Mouse (Mus musculus) R1 (cell line): ENCODE results near the gene Vav3.
A peak's percentile ranks its signal among the peaks of the same experiment; 100 is the strongest.

Experiments used
- DNase-seq: peaks from one replicate; pipeline ENCODE4 v3.0.0-alpha.2; 2018; ENCODE audit warnings: low read depth, low spot score

Gene Vav3

DNA sequence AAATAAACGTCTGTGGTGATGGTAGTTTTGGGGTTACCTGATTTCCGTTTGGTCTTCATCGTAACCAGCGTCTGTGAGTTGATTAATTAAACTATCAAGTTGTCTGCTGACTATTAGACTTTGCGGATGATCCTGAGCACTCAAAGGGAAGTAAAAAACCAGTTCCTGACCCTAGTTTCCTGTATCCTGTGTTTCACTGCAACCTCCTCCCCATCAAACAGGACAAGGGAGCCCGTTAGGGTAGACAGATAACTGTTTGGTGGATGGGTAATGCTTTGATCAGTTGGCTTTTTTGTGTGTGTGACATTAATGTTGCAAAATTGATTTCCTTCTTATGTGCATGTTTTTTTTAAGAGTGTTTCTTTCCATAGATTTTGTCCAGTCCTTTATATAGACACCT lies 12.2 kb downstream of the Vav3 start:
- no peak for DNase-seq

DNA sequence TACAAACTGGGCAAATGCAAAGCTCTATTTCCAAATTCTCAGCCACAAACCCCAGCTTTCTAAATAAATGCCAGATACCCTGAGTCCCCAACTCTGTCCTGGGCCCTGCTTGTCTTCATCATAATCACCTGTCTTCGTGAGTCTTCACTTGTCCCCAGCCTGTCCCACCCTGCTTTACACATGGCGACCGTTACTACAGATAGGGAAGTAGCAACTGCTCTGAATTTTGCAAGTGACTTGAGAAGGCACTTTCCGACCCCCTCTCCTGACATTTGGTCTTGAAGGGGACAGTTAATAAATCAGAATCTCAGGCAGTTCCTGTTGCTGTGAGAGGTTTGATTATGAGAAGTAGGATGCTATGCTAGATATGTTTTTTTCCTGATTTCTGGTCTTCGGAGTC lies 13.4 kb downstream of the Vav3 start:
- no peak for DNase-seq

DNA sequence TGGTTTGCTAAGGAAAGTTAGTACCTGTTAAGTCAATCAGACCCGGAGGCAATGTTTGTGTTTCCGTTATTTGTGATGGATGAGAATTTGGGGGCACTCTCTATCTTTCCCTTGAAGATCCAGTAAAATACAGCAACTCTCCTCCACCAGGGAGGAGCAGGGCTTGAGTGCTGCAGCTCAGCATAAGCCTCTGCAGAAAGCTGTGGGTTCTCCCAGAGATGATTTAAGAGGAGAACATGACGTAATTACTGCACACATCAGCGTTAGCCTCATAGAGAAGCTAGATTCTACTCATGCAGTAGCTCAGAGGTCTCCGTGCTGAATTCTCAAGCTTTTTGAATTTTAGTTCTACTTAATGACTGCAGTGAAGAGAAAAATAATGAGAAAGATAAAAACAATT lies 14.7 kb downstream of the Vav3 start:
- no peak for DNase-seq

DNA sequence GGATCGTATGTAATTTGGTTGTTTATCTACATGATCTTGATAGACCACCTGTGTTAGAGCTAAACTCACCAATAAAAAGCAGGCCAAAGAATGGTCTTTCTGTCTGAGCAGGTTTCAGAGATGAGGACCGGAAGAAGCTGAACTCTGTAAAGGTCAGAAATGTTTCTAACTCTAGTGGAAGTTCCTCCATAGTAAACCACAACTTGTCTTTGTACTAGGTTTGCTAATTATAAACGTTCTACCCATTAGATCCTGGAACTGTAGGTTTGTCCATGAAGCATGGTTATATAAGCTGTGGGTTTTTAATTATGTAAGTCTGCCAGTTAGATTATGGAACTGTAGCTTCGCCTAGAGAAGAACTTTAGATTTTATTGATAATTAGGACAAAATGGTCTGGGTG lies 20.3 kb downstream of the Vav3 start:
- no peak for DNase-seq

DNA sequence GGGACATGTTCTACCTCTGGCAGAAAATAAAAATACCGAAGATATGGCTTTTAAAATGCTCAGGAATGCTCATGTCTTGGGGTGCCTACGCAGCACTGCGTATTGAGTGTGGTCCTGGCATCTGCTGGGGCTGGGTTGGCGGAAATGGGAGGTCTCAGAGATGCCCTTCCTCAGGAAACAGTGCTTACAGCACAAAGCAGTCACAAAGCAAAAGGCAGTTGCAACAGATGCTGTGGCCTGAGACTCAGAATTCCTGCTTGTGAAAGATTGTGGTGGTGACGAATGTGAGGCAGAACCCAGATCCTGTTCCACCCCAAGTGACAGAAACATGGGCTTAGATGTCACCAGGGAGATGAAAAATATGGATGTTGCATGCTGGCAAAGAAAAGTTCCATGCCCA lies 21.4 kb downstream of the Vav3 start:
- no peak for DNase-seq

DNA sequence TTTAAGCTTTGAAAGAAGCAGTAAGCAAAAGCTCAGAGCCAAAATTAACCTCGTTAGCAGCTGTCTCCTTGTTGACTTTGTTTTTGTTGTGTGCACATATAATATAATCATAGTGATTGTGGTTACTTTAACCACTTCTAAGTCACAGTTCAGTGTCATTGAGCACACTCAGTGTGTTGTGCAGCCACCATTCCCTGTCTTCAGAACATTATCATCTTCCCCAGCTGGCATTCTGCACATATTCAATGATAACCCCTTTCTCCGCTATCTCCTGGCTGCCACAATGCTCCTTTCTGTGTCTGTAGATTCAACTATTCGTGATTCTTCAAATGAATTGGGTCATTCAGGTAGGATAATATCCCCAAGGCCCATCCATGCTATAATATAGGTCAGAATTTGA lies 21.9 kb downstream of the Vav3 start:
- DNase-seq, result no peak

DNA sequence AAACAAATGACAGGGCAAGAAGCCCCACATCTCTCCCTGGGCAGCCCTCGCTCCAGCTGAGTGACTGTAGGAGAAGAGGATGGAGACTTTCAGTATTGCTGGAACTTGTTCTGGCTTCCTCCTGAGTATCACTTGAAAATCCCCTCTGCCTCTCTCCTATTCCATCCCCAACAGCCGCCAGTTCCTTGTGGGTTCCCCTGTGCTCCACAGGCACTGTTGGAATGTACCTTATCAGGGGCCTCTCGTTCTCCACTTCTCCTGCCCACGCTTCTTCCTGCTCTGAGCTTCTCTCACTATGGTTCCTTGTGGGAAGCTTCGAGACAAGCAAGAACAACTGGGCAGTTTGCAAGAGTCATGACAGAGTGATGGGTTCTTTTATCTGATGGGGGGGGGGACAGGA lies 23.1 kb downstream of the Vav3 start:
- DNase-seq, result no peak

DNA sequence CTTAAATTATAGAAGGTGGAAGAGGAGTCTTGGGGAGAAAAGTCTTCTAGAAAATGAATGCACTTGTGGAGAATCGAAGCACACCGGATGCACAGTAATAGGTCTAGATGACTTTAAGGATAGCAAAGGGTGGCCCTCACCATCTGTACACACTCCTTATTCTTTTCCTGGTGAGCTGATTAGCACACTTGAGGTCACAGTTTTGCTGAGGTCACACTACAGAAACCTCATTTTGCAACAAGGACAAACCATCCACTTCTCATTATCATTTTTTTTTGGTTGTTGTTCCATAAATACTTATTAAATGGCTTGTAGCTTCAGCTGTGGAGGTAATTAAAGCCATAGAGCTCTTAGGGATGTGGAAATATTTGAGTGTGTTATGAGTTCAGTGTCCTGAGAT lies 25.4 kb downstream of the Vav3 start:
- no peak for DNase-seq

DNA sequence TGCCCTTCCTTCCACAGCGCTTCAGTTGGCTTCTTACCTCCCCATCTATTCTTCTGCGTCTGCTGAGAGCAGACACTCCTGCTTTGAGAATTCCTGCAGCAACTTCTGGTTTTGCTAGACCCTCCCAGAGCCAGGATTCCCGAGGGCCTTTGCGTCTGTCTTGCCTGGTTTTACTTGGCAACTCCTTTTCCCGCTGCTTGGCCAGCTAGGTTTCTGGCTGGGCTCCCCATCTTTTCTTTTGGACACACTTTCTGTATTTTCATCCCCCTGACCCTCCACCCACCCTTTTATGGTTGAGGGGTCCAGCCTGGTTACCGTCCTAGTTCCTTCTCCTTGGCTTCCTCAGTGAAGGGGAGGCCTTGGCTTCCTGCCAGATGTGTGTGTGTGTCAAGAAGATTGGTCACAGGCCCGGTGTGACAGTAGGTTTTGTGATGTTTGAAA lies 26.0 kb downstream of the Vav3 start:
- DNase-seq, result no peak

DNA sequence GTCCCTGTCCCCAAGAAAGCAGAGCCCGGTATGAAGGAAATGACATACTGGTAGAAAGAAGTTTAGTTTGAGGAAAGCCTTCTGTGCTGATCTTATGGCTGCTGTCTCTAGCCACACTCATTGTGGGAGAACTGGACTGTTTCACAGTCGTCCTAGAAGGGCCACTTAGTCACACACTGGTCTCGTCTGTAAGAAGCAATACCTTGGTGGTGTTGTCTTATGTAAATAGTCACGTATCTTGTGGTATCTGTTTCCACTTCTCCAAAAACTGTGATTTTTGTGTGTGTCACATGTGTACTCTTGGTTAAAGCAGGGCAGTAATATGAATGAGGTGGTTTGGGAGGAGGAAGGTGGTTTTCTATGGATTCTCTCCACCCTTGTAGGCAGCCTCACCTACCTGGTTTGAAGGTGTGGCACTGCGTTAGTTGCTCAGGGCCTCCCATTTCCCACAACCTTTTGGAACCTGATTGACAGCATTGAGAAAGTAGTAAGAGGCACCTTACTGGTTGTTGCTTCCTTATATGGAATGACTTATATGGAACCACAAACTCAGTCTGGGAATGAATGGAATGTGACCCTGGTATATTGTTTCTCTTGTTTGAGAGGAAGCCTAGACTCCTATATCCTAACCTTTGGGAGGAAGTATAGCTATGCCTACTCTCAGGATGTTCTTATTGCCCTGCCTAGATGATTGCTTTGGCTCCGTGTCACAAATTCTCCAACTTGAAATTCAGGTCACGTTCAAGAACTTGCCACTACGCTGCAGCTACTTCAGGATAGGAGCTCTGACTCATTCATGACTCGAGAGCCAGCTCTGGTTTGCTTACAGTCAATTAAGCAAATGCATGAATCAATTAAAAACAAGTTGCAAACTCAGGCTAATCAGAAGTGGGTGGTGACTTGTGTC lies 28.2 kb downstream of the Vav3 start:
- DNase-seq, result no peak

DNA sequence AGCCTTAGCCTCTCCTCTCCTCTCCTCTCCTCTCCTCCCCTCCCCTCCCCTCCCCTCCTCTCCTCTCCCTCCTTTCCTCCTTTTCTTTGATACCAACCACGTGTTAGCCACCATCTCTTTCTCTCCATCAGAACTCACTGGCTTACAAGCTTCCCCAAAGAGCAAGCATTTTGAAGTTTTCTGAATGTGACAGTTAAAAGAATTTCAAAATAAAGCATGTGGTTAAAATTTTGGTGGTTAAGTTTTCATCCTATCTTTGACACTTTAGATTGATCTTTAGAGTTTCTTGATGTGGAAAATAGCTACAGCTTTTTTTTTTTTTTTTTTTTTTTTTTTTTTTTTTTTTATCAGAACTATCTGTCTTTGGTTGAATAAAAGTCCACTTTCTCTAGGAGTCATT lies 31.1 kb downstream of the Vav3 start:
- DNase-seq, result no peak

DNA sequence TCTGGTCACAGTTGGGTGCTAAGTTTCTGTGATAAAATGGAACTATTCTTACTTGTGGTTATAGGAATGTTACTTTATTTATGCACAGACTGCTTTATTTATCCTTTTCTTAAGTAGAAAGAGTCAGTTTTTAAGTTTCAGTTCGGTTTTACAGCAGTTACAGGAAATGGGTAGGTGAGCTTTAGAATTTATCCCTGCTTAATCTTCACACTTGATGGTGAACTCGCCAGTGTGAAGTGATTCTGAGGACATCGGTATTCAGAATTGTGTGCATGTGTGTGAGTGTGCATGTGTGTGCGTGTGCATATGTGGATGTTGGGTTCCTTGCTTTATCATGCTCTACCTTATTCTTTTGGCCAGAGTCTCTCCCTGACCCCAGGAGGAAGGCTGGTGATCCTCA lies 32.2 kb downstream of the Vav3 start:
- no peak for DNase-seq

DNA sequence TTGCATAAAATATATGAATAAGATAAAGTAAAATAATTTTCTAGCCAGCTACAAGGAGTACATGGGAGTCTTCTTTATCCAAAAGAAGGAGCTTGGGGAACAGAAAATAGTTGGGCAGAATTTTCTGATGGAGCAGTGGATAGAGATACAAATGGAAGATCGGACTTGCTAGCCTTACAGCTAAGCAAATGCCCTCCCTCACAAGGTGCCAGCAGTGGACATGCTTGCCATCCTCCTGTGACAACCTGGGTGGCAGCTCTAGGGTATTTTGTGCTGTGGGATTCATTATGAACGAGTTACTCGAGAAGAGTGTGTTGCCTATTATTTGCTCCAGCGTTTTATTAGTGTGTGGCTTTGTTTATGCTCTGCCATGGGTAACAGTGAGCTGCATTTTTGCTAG lies 37.8 kb downstream of the Vav3 start:
- DNase-seq, result no peak

DNA sequence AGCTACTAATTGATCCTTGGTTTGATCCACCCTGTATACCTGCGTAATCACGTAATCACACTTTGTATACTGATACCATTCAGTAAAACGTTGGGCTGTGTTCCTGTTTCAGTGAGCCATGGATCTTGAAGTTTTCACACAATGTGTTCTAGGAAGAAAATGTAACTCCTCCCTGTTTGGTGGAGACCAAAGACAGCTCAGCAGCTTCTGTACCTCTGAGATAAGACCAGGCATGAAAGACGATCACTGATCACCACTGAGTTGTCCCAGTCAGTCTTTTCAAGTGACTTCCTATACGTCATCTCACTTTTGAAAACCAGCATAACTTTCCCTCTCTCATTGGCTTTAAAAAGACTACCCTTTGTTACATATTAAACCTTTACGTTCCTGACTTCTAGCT lies 38.2 kb downstream of the Vav3 start:
- no peak for DNase-seq

DNA sequence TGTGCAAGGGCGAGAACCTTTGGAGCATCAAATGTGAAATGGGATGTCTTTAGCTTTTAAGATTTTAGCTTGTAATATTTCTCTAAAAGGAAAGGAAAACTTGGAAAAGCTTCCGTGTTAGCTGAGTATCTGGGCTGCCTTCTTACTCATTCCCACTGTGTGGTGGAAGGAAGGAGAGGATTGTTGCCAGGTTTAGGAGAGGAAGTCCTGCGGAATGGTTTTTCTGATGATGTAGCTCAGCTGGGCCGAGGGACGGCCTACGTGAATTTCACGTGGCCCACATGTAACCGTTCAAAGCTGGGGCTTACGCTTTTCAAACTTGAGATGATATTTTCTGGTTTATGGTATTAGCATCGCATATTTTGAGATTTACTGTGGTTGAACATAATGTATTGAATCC lies 48.3 kb downstream of the Vav3 start:
- DNase-seq, result no peak

DNA sequence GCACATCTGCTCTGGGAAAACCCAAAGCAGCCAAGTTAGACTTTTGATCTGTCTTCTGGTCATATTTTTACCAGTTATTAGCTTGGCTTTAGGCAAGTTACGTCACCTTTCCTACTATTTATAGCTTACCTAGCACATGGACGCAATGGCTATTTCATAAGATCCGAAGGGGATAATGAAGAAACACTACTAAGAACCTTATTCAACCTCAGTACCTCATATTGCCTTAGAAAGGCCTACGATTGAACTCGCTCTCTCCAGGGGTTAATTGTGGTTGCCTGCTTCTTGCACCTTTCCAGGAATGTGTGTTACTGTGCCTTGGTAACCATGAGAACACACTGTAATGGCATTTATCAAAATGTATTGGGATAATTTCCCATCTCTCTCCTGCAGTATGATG lies 61.1 kb downstream of the Vav3 start:
- no peak for DNase-seq

DNA sequence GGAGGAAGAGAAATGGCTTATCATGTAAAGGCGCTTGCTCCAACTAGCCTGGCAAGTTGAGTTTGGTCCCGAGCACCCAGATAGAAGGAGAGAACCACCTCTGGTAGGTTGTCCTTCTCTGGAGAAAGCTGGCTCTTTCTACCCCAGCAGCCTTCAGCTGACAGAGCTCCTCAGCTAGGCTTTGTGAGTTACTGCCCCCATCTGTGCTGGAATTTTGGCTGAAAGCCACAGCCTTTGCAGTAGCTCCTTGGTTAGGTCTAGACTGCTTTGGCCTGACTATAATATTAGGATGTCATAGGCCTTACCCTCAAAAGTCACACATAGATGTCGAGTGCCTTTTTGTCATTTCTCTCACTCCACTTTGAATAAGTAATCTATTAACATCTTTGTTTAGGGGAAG lies 70.8 kb downstream of the Vav3 start:
- no peak for DNase-seq

DNA sequence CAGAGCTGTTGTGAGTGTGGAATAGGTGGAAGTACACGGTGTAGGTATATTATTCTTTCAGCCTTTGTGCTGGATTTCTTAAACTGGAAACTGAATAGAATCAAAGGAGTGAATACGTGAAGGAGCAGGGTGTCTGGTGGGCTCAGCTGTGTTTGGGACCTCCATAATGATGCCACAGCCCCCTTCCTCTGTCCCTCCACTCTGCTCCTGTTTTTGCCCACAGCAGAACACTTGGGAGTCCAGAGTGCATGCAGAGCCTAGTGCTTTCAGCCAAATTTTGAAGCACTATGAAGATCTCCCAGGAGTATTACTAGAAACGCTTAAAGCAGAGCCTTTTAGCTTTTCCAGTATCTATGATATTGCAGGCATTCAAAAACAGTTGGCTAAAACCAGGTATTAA lies 80.0 kb downstream of the Vav3 start:
- no peak for DNase-seq

DNA sequence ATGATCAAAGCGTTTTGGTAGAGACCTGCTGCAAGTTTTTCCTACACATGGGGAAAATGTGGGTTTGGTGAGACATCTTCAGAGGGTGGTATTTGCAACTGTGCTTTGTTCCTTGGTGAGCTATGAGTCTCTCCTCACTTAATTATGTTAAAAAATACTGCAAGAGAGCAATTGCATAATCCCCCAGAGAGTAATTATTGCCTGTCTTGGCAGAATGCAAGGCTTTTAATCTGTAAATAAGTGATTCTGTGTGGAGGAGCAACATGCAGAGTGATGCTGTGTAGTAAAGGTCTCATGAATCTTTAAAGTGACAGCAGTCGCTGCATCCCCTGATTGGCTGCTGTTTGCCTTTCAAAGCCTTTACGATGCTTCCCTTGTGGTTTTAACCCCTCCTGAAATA lies 80.6 kb downstream of the Vav3 start:
- no peak for DNase-seq

DNA sequence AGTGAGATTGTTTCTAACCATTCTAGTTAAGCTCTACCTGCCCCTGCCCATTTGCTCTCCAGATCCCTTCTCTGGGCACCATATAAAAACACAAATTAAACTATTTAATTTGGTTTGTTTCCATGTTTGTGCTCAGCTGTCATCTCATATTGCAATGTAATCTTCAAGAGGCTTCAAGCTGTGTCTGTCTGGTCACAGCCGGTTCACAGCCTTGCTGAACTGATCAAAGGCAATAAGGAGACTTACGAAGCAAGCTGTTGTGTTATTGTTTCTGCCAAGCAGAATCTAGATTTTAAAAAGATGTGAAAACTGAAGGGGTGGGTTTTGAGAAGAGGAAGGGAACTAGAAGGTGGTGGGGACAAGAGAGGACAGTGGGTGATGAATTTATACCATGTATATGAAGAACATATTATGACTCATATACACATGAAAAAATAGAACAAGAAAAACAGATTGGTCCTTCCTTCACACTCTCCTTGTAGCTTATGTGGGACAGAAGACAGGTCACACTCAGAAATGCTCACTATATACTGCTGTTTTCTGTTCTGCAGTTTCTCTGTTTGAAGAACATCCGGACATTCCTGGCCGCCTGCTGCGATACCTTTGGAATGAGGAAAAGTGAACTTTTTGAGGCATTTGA lies 83.1 kb downstream of the Vav3 start:
- peak; percentile 25 for DNase-seq

DNA sequence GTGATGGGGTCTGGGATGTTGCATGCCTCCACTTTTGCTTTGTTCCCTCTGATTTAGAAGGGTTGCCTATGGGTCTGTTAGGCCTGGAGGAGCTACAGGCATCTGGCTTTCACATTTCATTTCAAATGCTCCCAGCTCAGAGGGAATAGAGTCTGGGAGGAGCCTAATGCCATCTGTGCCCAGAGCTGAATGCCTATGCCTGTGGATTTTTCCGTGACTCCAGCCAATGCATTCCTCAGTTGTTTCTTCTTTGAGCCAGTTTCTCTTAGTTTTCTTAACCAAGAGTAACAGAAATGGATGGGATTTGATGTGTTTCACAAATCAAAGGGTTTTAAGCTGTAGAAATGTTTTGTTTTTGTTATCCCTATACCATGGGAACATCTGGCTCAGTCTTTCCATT lies 90.8 kb downstream of the Vav3 start:
- DNase-seq, result no peak

DNA sequence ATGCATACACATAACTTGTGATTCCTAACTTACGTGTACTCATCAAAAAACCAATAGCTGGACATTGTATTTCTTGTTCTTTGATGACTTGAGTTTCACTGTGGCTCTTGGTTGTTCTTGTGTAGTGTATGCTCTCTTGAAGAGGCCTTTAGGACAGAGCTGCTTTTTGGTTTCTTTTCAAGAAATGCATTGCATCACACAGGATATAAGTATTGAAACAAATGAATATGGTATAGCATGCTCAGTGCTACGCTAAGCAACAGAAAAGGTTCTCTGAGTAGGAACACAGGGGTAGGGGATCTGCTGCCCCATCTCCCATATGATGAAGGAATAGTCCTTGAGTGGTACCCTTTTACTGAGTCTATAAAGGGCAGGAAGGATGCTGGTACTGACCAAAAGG lies 98.1 kb downstream of the Vav3 start:
- no peak for DNase-seq

DNA sequence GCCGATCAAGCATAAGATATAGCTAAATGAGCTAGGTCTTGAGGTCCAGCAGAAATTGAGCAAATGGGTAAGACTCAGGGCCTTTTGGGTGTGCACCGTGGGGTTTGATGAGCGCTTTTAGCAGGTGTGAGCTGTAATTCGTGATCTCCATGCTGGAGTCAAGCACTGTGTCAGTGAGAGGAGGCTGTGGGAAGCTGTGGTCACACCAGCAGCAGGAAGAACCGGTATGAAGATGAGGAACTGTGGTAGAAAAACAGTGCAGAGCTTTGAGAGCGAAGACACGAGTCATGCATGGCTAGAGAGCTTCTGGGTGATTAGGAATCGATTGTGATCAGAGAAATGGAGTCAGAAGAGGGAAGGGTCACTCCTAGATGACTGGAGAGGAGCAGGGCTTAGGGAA lies 98.8 kb downstream of the Vav3 start:
- no peak for DNase-seq
